Mouse (Mus musculus): Measurements from ENCODE around the gene Tmem238. TPM values are rescaled to one million over a fixed set of nuclear protein-coding genes. Genes with fewer than 3 reads are reported as not detected.
"Not testable (repeated sequence)": the region's sequence is repeated elsewhere in the genome, so short reads cannot be mapped to it uniquely, and the experiment has no call there.

The Tmem238 gene
- polyA plus RNA-seq, 1 experiment from 2014 or later: 2.6 TPM

GRCm38 (mm10) chr7:4812303-4813104 is 23.0 kb upstream of the Tmem238 start, which contains the start of gene Ube2s:
Gene Ube2s, minus strand, starts transcription at chr7:4812590.
- WGBS: under 1% methylated on average over 62 of the region's 62 CpGs
- H3K4me3 ChIP-seq: peak within 1 kb of the TSS; percentile 99
- peak within 1 kb of the TSS; percentile 99 for H3K27ac ChIP-seq
- no peaks in the 10 kb centered on the region for H3K27me3 ChIP-seq (ENCODE audit: insufficient read depth, poor library complexity, severe bottlenecking)
- peak; percentile 98 for DNase-seq (ENCODE audit: low spot score)
- peaks cover 38% of the 10 kb centered on the region for H3K36me3 ChIP-seq
- H3K4me1 ChIP-seq (replicated peaks): peaks cover 35% of the 10 kb centered on the region
- H3K9me3 ChIP-seq: no peaks in the 10 kb centered on the region

- H3K27me3 ChIP-seq (ENCODE audit: insufficient read depth, poor library complexity, severe bottlenecking): no peaks in the 10 kb centered on the region
- peak overlapping the region; percentile 99 for H3K4me3 ChIP-seq
- H3K36me3 ChIP-seq: peaks cover 44% of the 10 kb centered on the region
- peak overlapping the region; percentile 99 for H3K27ac ChIP-seq
- under 1% methylated on average over 36 of the region's 36 CpGs for WGBS
- peak; percentile 52 for DNase-seq (ENCODE audit: low spot score)
- peaks cover 35% of the 10 kb centered on the region for H3K4me1 ChIP-seq (replicated peaks)
- H3K9me3 ChIP-seq: no peaks in the 10 kb centered on the region
Measured at GRCm38 (mm10) chr7:4811842-4812302, 22.4 kb upstream of the Tmem238 start.

- 46% methylated on average over 10 of the region's 10 CpGs for WGBS
- Histone ChIP-seq H3K36me3 (peaks cover 52% of the 10 kb centered on the region), H3K27ac (peak overlapping the region; percentile 99), H3K4me1 (replicated peaks) (peaks cover 35% of the 10 kb centered on the region), H3K4me3 (peak overlapping the region; percentile 99)
- not testable (repeated sequence) for H3K9me3 ChIP-seq; DNase-seq (ENCODE audit: low spot score); H3K27me3 ChIP-seq (ENCODE audit: insufficient read depth, poor library complexity, severe bottlenecking)
Measured at GRCm38 (mm10) chr7:4811131-4811530, 21.7 kb upstream of the Tmem238 start.

- H3K4me1 ChIP-seq (replicated peaks): peaks cover 29% of the 10 kb centered on the region
- H3K4me3 ChIP-seq: no peak overlapping the region
- no peak for DNase-seq (ENCODE audit: low spot score)
- 93% methylated on average over 7 of the region's 7 CpGs for WGBS
- peaks cover 76% of the 10 kb centered on the region for H3K36me3 ChIP-seq
- no peaks in the 10 kb centered on the region for H3K27me3 ChIP-seq (ENCODE audit: insufficient read depth, poor library complexity, severe bottlenecking)
- no peak overlapping the region for H3K27ac ChIP-seq
- H3K9me3 ChIP-seq: no peaks in the 10 kb centered on the region
Measured at GRCm38 (mm10) chr7:4806716-4807115, 17.3 kb upstream of the Tmem238 start.

- peaks cover 55% of the 10 kb centered on the region for H3K36me3 ChIP-seq
- no peaks in the 10 kb centered on the region for H3K27me3 ChIP-seq (ENCODE audit: insufficient read depth, poor library complexity, severe bottlenecking)
- H3K27ac ChIP-seq: no peak overlapping the region
- no peak overlapping the region for H3K4me3 ChIP-seq
- no peaks in the 10 kb centered on the region for H3K9me3 ChIP-seq
- no peak for DNase-seq (ENCODE audit: low spot score)
- H3K4me1 ChIP-seq (replicated peaks): no peaks in the 10 kb centered on the region
Measured at GRCm38 (mm10) chr7:4802247-4802646, 12.8 kb upstream of the Tmem238 start.

GRCm38 (mm10) chr7:4795767-4796433 is 6.4 kb upstream of the Tmem238 start:
- DNase-seq (ENCODE audit: low spot score): no peak
- H3K36me3 ChIP-seq: peaks cover 56% of the 10 kb centered on the region
- peaks cover under 1% of the 10 kb centered on the region; the same call in 1 of the 2 replicates for H3K27me3 ChIP-seq (ENCODE audit: insufficient read depth, poor library complexity, severe bottlenecking)
- H3K9me3 ChIP-seq: no peaks in the 10 kb centered on the region
- H3K4me1 ChIP-seq (replicated peaks): peaks cover 13% of the 10 kb centered on the region
- H3K27ac ChIP-seq: no peak overlapping the region
- WGBS: 75% methylated on average over 7 of the region's 7 CpGs
- H3K4me3 ChIP-seq: no peak overlapping the region

GRCm38 (mm10) chr7:4794631-4795168 is 5.2 kb upstream of the Tmem238 start:
- H3K9me3 ChIP-seq: no peaks in the 10 kb centered on the region
- peak overlapping the region; percentile 96 for H3K4me3 ChIP-seq
- no peak for DNase-seq (ENCODE audit: low spot score)
- no peak overlapping the region for H3K27ac ChIP-seq
- peaks cover 11% of the 10 kb centered on the region for H3K27me3 ChIP-seq (ENCODE audit: insufficient read depth, poor library complexity, severe bottlenecking)
- peaks cover 56% of the 10 kb centered on the region for H3K36me3 ChIP-seq
- 91% methylated on average over 3 of the region's 3 CpGs for WGBS
- H3K4me1 ChIP-seq (replicated peaks): peaks cover 13% of the 10 kb centered on the region

GRCm38 (mm10) chr7:4793674-4794073 is 4.2 kb upstream of the Tmem238 start:
- no peak for DNase-seq (ENCODE audit: low spot score)
- Histone ChIP-seq H3K27me3 (ENCODE audit: insufficient read depth, poor library complexity, severe bottlenecking) (peaks cover 20% of the 10 kb centered on the region), H3K36me3 (peaks cover 51% of the 10 kb centered on the region), H3K27ac (peak overlapping the region; percentile 97), H3K4me1 (replicated peaks) (peaks cover 23% of the 10 kb centered on the region), H3K4me3 (peak overlapping the region; percentile 96), H3K9me3 (no peaks in the 10 kb centered on the region)
- 45% methylated on average over 4 of the region's 4 CpGs for WGBS

- peak overlapping the region; percentile 97 for H3K27ac ChIP-seq
- peaks cover 25% of the 10 kb centered on the region for H3K27me3 ChIP-seq (ENCODE audit: insufficient read depth, poor library complexity, severe bottlenecking)
- peaks cover 27% of the 10 kb centered on the region for H3K4me1 ChIP-seq (replicated peaks)
- H3K36me3 ChIP-seq: peaks cover 47% of the 10 kb centered on the region
- 2% methylated on average over 31 of the region's 31 CpGs for WGBS
- not testable (repeated sequence) for H3K9me3 ChIP-seq; DNase-seq (ENCODE audit: low spot score)
- peak overlapping the region; percentile 96 for H3K4me3 ChIP-seq
Measured at GRCm38 (mm10) chr7:4793248-4793647, 3.8 kb upstream of the Tmem238 start.

GRCm38 (mm10) chr7:4792278-4793212 is 3.1 kb upstream of the Tmem238 start, which contains the start of gene Rpl28:
Gene Rpl28, plus strand, starts transcription at chr7:4792874.
- Histone ChIP-seq H3K27me3 (ENCODE audit: insufficient read depth, poor library complexity, severe bottlenecking) (peaks cover 32% of the 10 kb centered on the region), H3K4me1 (replicated peaks) (peaks cover 27% of the 10 kb centered on the region), H3K9me3 (no peaks in the 10 kb centered on the region), H3K36me3 (peaks cover 40% of the 10 kb centered on the region), H3K27ac (peak within 1 kb of the TSS; percentile 97), H3K4me3 (peak within 1 kb of the TSS; percentile 96)
- DNase-seq (ENCODE audit: low spot score): peak; percentile 97
- 2% methylated on average over 54 of the region's 54 CpGs for WGBS

GRCm38 (mm10) chr7:4788499-4789435 is 689 bp downstream of the Tmem238 start:
- peak; percentile 82 for DNase-seq (ENCODE audit: low spot score)
- 2% methylated on average over 64 of the region's 64 CpGs for WGBS
- peaks cover 2% of the 10 kb centered on the region for H3K36me3 ChIP-seq
- H3K4me1 ChIP-seq (replicated peaks): peaks cover 17% of the 10 kb centered on the region
- H3K27ac ChIP-seq: peak overlapping the region; percentile 91
- H3K27me3 ChIP-seq (ENCODE audit: insufficient read depth, poor library complexity, severe bottlenecking): peaks cover 43% of the 10 kb centered on the region
- peak overlapping the region; percentile 62 for H3K4me3 ChIP-seq
- H3K9me3 ChIP-seq: no peaks in the 10 kb centered on the region
